In genomic region chr2:38354179-38354716, GRCm38 (mm10) we compare ENCODE assay signal across 11 mouse cellular contexts. TPM values are rescaled to one million over a fixed set of nuclear protein-coding genes. Genes with fewer than 3 reads are reported as not detected.
DNase-seq lines count a peak whose midpoint lies in the region; ATAC-seq and TF ChIP-seq lines count a peak whose summit lies in the region.
"Had no signal": no experiment of that assay in that cellular context is flagged by ENCODE, and none has a peak within 500 bp of the region (broad histone marks: within the 10 kb centered on the region; RNA-seq: fewer than 3 reads in every experiment).

No protein-coding gene starts in this region.

- H3K9me3 ChIP-seq in megakaryocyte, embryonic 14.5 days: no peaks in the 10 kb centered on the region
- H3K9me3 ChIP-seq in forebrain, embryonic 16.5 days (ENCODE audit: control insufficient read depth, low read length): no peaks in the 10 kb centered on the region
- no peaks in the 10 kb centered on the region for H3K9me3 ChIP-seq in limb, embryonic 15.5 days
- no peaks in the 10 kb centered on the region for H3K9me3 ChIP-seq in kidney, embryonic 16.5 days (ENCODE audit: low read length)

- H3K36me3 ChIP-seq in megakaryocyte, embryonic 14.5 days (replicated peaks; ENCODE audit: low read length): no peaks in the 10 kb centered on the region
- H3K36me3 ChIP-seq in forebrain, embryonic 16.5 days (ENCODE audit: control insufficient read depth, insufficient read depth): no peaks in the 10 kb centered on the region
- H3K36me3 ChIP-seq in limb, embryonic 15.5 days: no peaks in the 10 kb centered on the region
- no peaks in the 10 kb centered on the region for H3K36me3 ChIP-seq in kidney, embryonic 16.5 days (ENCODE audit: insufficient read depth, low read length)

- peak overlapping the region; percentile 61 for H3K27ac ChIP-seq in forebrain, embryonic 16.5 days (ENCODE audit: low read length)
- no peak overlapping the region for H3K27ac ChIP-seq in limb, embryonic 15.5 days
- no peak overlapping the region for H3K27ac ChIP-seq in olfactory bulb, adult 2 months (ENCODE audit: insufficient read depth, low read depth, low read length)
- H3K27ac ChIP-seq in kidney, embryonic 16.5 days (ENCODE audit: low read length): no peak overlapping the region

- 0% methylated on average over 22 of the region's 22 CpGs for WGBS in forebrain, embryonic 16.5 days
- WGBS in limb, embryonic 15.5 days: 15% methylated on average over 22 of the region's 22 CpGs
- 10% methylated on average over 22 of the region's 22 CpGs for WGBS in olfactory bulb, adult 2 months
- WGBS in kidney, embryonic 16.5 days: under 1% methylated on average over 22 of the region's 22 CpGs

- H3K4me3 ChIP-seq in megakaryocyte, embryonic 14.5 days (replicated peaks): peak overlapping the region; percentile 10
- H3K4me3 ChIP-seq in forebrain, embryonic 16.5 days (replicated peaks; ENCODE audit: low read length): peak overlapping the region; percentile 69
- H3K4me3 ChIP-seq in limb, embryonic 15.5 days: peak overlapping the region; percentile 58
- peak overlapping the region; percentile 27 for H3K4me3 ChIP-seq in olfactory bulb, adult 2 months (ENCODE audit: insufficient read depth, low read depth, low read length)
- no peak overlapping the region for H3K4me3 ChIP-seq in kidney, embryonic 16.5 days (ENCODE audit: low read length)

- no peak for ATAC-seq in megakaryocyte, adult 5-6 weeks (ENCODE audit: poor library complexity, severe bottlenecking)
- ATAC-seq in forebrain, embryonic 16.5 days: no peak
- ATAC-seq in limb, embryonic 15.5 days (ENCODE audit: insufficient number of reproducible peaks, low FRiP score, low TSS enrichment, low read depth): no peak
- no peak for ATAC-seq in kidney, embryonic 16.5 days (ENCODE audit: low FRiP score, low TSS enrichment)

- H3K4me1 ChIP-seq in megakaryocyte, embryonic 14.5 days: peaks cover 55% of the 10 kb centered on the region
- H3K4me1 ChIP-seq in forebrain, embryonic 16.5 days (replicated peaks; ENCODE audit: control insufficient read depth, insufficient read depth, low read length): peaks cover 62% of the 10 kb centered on the region
- H3K4me1 ChIP-seq in limb, embryonic 15.5 days: peaks cover 63% of the 10 kb centered on the region
- peaks cover 29% of the 10 kb centered on the region for H3K4me1 ChIP-seq in olfactory bulb, adult 2 months (ENCODE audit: control insufficient read depth, insufficient read depth, low read length)
- H3K4me1 ChIP-seq in kidney, embryonic 16.5 days (ENCODE audit: insufficient read depth, low read length): peaks cover 24% of the 10 kb centered on the region

- DNase-seq in spleen, postnatal 10 days (ENCODE audit: low spot score in 2 of 2): no peak
- no peak for DNase-seq in urinary bladder, postnatal 36 days (ENCODE audit: low spot score in 2 of 2)
- DNase-seq: kidney, postnatal 14 days; right cerebral cortex, postnatal 14 days had no signal

- H3K27me3 ChIP-seq in megakaryocyte, embryonic 14.5 days (replicated peaks): peaks cover 100% of the 10 kb centered on the region
- no peaks in the 10 kb centered on the region; the same call in 1 of the 2 replicates for H3K27me3 ChIP-seq in forebrain, embryonic 16.5 days (replicated peaks; ENCODE audit: control insufficient read depth, insufficient read depth, low read length)
- peaks cover 93% of the 10 kb centered on the region for H3K27me3 ChIP-seq in limb, embryonic 15.5 days
- H3K27me3 ChIP-seq in kidney, embryonic 16.5 days (ENCODE audit: insufficient read depth, low read length): peaks cover 99% of the 10 kb centered on the region
- H3K27me3 ChIP-seq: CH12.LX had no signal

- H3K9ac ChIP-seq in forebrain, embryonic 16.5 days (replicated peaks; ENCODE audit: low read depth, low read length): peak overlapping the region; percentile 90
- H3K9ac ChIP-seq in limb, embryonic 15.5 days: no peak overlapping the region
- no peak overlapping the region for H3K9ac ChIP-seq in kidney, embryonic 16.5 days (replicated peaks; ENCODE audit: low read length)

- no peak for TF ChIP-seq POLR2A in olfactory bulb, adult 2 months (IDR thresholded peaks at IDR 0.05; ENCODE audit: insufficient read depth, low read depth, low read length)

- peak overlapping the region; percentile 94 for H3K4me2 ChIP-seq in forebrain, embryonic 16.5 days (ENCODE audit: low read length)
- peak overlapping the region; percentile 56 for H3K4me2 ChIP-seq in limb, embryonic 15.5 days
- no peak overlapping the region for H3K4me2 ChIP-seq in kidney, embryonic 16.5 days (replicated peaks; ENCODE audit: low read depth, low read length)

- no peak for TF ChIP-seq CTCF in olfactory bulb, adult 2 months (IDR thresholded peaks at IDR 0.05; ENCODE audit: insufficient read depth, low read depth, low read length)

RNA-seq across cellular contexts. Expression of gene Lhx2, which starts 15.2 kb away (rescaled TPM):
- polyA plus RNA-seq in megakaryocyte, embryonic 14.5 days (2012; ENCODE audit: insufficient read depth, low replicate concordance): 0.03 TPM in 1 of 2 replicates, not detected in the other
- total RNA-seq in megakaryocyte, adult 5-6 weeks (2015): 0.18 and 1.0 TPM in 2 replicates
- not detected in 2 replicates for total RNA-seq in megakaryocyte, adult 5-6 weeks (2017)
- polyA plus RNA-seq in forebrain, embryonic 16.5 days (2015; fragmentation: Nextera tagmentation; extraction: Ambion mirVana): 69.7 and 90.4 TPM in 2 replicates
- 5.1 and 8.5 TPM in 2 replicates for polyA plus RNA-seq in limb, embryonic 15.5 days (2015; fragmentation: Nextera tagmentation; extraction: Ambion mirVana)
- not detected in 2 replicates for polyA plus RNA-seq in olfactory bulb, adult 2 months (2012; ENCODE audit: insufficient read depth, insufficient read length, low replicate concordance, missing spikeins)
- polyA plus RNA-seq in kidney, embryonic 16.5 days (2015; fragmentation: Nextera tagmentation; extraction: Ambion mirVana): 0.16 TPM in 1 of 2 replicates, not detected in the other
